Mouse (Mus musculus): Measurements from ENCODE around the gene Olfr228. TPM values are rescaled to one million over a fixed set of nuclear protein-coding genes. Genes with fewer than 3 reads are reported as not detected.

Gene Olfr228
- not detected for polyA plus RNA-seq (2012; fragmentation: generic; extraction: Trizol)

GRCm38 (mm10) chr2:86487286-86487685 lies at the start of gene Olfr228:
TSS of gene Olfr228 (minus strand) at chr2:86487386.
- H3K79me2 ChIP-seq (ENCODE audit: control insufficient read depth, insufficient read depth): no peaks in the 10 kb centered on the region
- H3K4me3 ChIP-seq: no peak within 1 kb of the TSS
- H3ac ChIP-seq (ENCODE audit: control insufficient read depth, insufficient read length): no peak within 1 kb of the TSS
- TF ChIP-seq E2F4 (IDR thresholded peaks at IDR 0.05; ENCODE audit: insufficient read depth) (no peak), SRF (IDR thresholded peaks at IDR 0.05; ENCODE audit: control insufficient read depth, insufficient read length, low read depth) (no peak), MYOG (IDR thresholded peaks at IDR 0.05; ENCODE audit: control insufficient read depth in 1 of 3, insufficient read depth in 1 of 3, insufficient read length in 2 of 3, low read depth in 2 of 3) (no peak), TCF3 (IDR thresholded peaks at IDR 0.05; ENCODE audit: insufficient read length, low read depth) (no peak)
- H3K36me3 ChIP-seq (ENCODE audit: control insufficient read depth, insufficient read depth): no peaks in the 10 kb centered on the region
- no peaks in the 10 kb centered on the region for H3K27me3 ChIP-seq (ENCODE audit: control insufficient read depth, insufficient read depth, insufficient read length)
- H3K4me2 ChIP-seq (ENCODE audit: low read depth): no peak within 1 kb of the TSS

GRCm38 (mm10) chr2:86530991-86531390 lies 43.8 kb upstream of the Olfr228 start:
- no peak overlapping the region for H3ac ChIP-seq (ENCODE audit: control insufficient read depth, insufficient read length)
- no peaks in the 10 kb centered on the region for H3K79me2 ChIP-seq (ENCODE audit: control insufficient read depth, insufficient read depth)
- no peaks in the 10 kb centered on the region for H3K27me3 ChIP-seq (ENCODE audit: control insufficient read depth, insufficient read depth, insufficient read length)
- no peaks in the 10 kb centered on the region for H3K36me3 ChIP-seq (ENCODE audit: control insufficient read depth, insufficient read depth)
- no peak overlapping the region for H3K4me3 ChIP-seq
- TF ChIP-seq SRF (IDR thresholded peaks at IDR 0.05; ENCODE audit: control insufficient read depth, insufficient read length, low read depth) (no peak), TCF12 (IDR thresholded peaks at IDR 0.05; ENCODE audit: insufficient read depth, poor library complexity, severe bottlenecking) (no peak)
- H3K4me2 ChIP-seq (ENCODE audit: low read depth): no peak overlapping the region

GRCm38 (mm10) chr2:86508161-86508560 lies 21.0 kb upstream of the Olfr228 start, which contains the start of gene Olfr1076:
TSS of gene Olfr1076 (plus strand) at chr2:86508461.
- H3K27me3 ChIP-seq (ENCODE audit: control insufficient read depth, insufficient read depth, insufficient read length): no peaks in the 10 kb centered on the region
- no peak within 1 kb of the TSS for H3ac ChIP-seq (ENCODE audit: control insufficient read depth, insufficient read length)
- no peak for TF ChIP-seq MAX (IDR thresholded peaks at IDR 0.05; ENCODE audit: low read depth)
- no peak for TF ChIP-seq TCF3 (IDR thresholded peaks at IDR 0.05; ENCODE audit: insufficient read length, low read depth)
- TF ChIP-seq TCF12 (IDR thresholded peaks at IDR 0.05; ENCODE audit: insufficient read depth, poor library complexity, severe bottlenecking): no peak
- TF ChIP-seq USF1 (IDR thresholded peaks at IDR 0.05; ENCODE audit: low read depth): no peak
- TF ChIP-seq CEBPB (IDR thresholded peaks at IDR 0.05; ENCODE audit: insufficient read depth, poor library complexity, severe bottlenecking): no peak
- TF ChIP-seq MYOG (IDR thresholded peaks at IDR 0.05; ENCODE audit: control insufficient read depth in 1 of 3, insufficient read depth in 1 of 3, insufficient read length in 2 of 3, low read depth in 2 of 3): no peak
- TF ChIP-seq POLR2A (IDR thresholded peaks at IDR 0.05; ENCODE audit: insufficient read length, low read depth): no peak
- TF ChIP-seq REST (IDR thresholded peaks at IDR 0.05; ENCODE audit: insufficient read depth, insufficient read length): no peak
- no peak for TF ChIP-seq POLR2AphosphoS2 (IDR thresholded peaks at IDR 0.05; ENCODE audit: insufficient read length, low read depth)
- TF ChIP-seq MYOD1 (IDR thresholded peaks at IDR 0.05; ENCODE audit: control insufficient read depth in 1 of 3, insufficient read length in 2 of 3, low read depth in 2 of 3): no peak
- no peak for TF ChIP-seq SRF (IDR thresholded peaks at IDR 0.05; ENCODE audit: control insufficient read depth, insufficient read length, low read depth)
- no peak for TF ChIP-seq E2F4 (IDR thresholded peaks at IDR 0.05; ENCODE audit: insufficient read depth)
- no peaks in the 10 kb centered on the region for H3K36me3 ChIP-seq (ENCODE audit: control insufficient read depth, insufficient read depth)
- H3K4me3 ChIP-seq: no peak within 1 kb of the TSS
- no peaks in the 10 kb centered on the region for H3K79me2 ChIP-seq (ENCODE audit: control insufficient read depth, insufficient read depth)
- no peak within 1 kb of the TSS for H3K4me2 ChIP-seq (ENCODE audit: low read depth)

- H3K4me3 ChIP-seq: no peak overlapping the region
- H3K4me2 ChIP-seq (ENCODE audit: low read depth): no peak overlapping the region
- no peaks in the 10 kb centered on the region for H3K79me2 ChIP-seq (ENCODE audit: control insufficient read depth, insufficient read depth)
Observed at GRCm38 (mm10) chr2:86464442-86465109, 22.6 kb downstream of the Olfr228 start.

GRCm38 (mm10) chr2:86460434-86460833 lies 26.8 kb downstream of the Olfr228 start:
- Histone ChIP-seq H3ac (ENCODE audit: control insufficient read depth, insufficient read length) (no peak overlapping the region), H3K27me3 (ENCODE audit: control insufficient read depth, insufficient read depth, insufficient read length) (no peaks in the 10 kb centered on the region), H3K36me3 (ENCODE audit: control insufficient read depth, insufficient read depth) (no peaks in the 10 kb centered on the region), H3K4me3 (no peak overlapping the region), H3K79me2 (ENCODE audit: control insufficient read depth, insufficient read depth) (no peaks in the 10 kb centered on the region), H3K4me2 (ENCODE audit: low read depth) (no peak overlapping the region)
- TF ChIP-seq MYOD1 (IDR thresholded peaks at IDR 0.05; ENCODE audit: control insufficient read depth in 1 of 3, insufficient read length in 2 of 3, low read depth in 2 of 3): no peak
- no peak for TF ChIP-seq TCF12 (IDR thresholded peaks at IDR 0.05; ENCODE audit: insufficient read depth, poor library complexity, severe bottlenecking)
- TF ChIP-seq TCF3 (IDR thresholded peaks at IDR 0.05; ENCODE audit: insufficient read length, low read depth): no peak

More at GRCm38 (mm10) chr2:86464442-86465109, 22.6 kb downstream of the Olfr228 start:
- TF ChIP-seq POLR2A (IDR thresholded peaks at IDR 0.05; ENCODE audit: insufficient read length, low read depth) (no peak), USF1 (IDR thresholded peaks at IDR 0.05; ENCODE audit: low read depth) (no peak), POLR2AphosphoS2 (IDR thresholded peaks at IDR 0.05; ENCODE audit: insufficient read length, low read depth) (no peak), MYOG (IDR thresholded peaks at IDR 0.05; ENCODE audit: control insufficient read depth in 1 of 3, insufficient read depth in 1 of 3, insufficient read length in 2 of 3, low read depth in 2 of 3) (no peak), TCF12 (IDR thresholded peaks at IDR 0.05; ENCODE audit: insufficient read depth, poor library complexity, severe bottlenecking) (no peak), SRF (IDR thresholded peaks at IDR 0.05; ENCODE audit: control insufficient read depth, insufficient read length, low read depth) (no peak), E2F4 (IDR thresholded peaks at IDR 0.05; ENCODE audit: insufficient read depth) (no peak), TCF3 (IDR thresholded peaks at IDR 0.05; ENCODE audit: insufficient read length, low read depth) (no peak), MYOD1 (IDR thresholded peaks at IDR 0.05; ENCODE audit: control insufficient read depth in 1 of 3, insufficient read length in 2 of 3, low read depth in 2 of 3) (no peak), CEBPB (IDR thresholded peaks at IDR 0.05; ENCODE audit: insufficient read depth, poor library complexity, severe bottlenecking) (no peak), REST (IDR thresholded peaks at IDR 0.05; ENCODE audit: insufficient read depth, insufficient read length) (no peak), MAX (IDR thresholded peaks at IDR 0.05; ENCODE audit: low read depth) (no peak)
- Histone ChIP-seq H3ac (ENCODE audit: control insufficient read depth, insufficient read length) (no peak overlapping the region), H3K36me3 (ENCODE audit: control insufficient read depth, insufficient read depth) (no peaks in the 10 kb centered on the region), H3K27me3 (ENCODE audit: control insufficient read depth, insufficient read depth, insufficient read length) (no peaks in the 10 kb centered on the region)

All from myocyte (in vitro differentiated cells).